Mouse (Mus musculus): ENCODE data around the gene Rbks.
A peak's percentile ranks its signal among the peaks of the same experiment; 100 is the strongest.

Gene Rbks

GRCm38 (mm10) chr5:31583261-31583660 lies 114.2 kb downstream of the Rbks start:
- DNase-seq (ENCODE audit: low spot score in 2 of 2) = no peak

- no peak for DNase-seq (ENCODE audit: low spot score in 2 of 2)
These were observed 115.5 kb downstream of the Rbks start for GRCm38 (mm10) chr5:31581932-31582331.

GRCm38 (mm10) chr5:31581263-31581662 lies 116.2 kb downstream of the Rbks start:
- no peak for DNase-seq (ENCODE audit: low spot score in 2 of 2)

GRCm38 (mm10) chr5:31576539-31576975 lies 120.9 kb downstream of the Rbks start:
- peak; percentile 63 to 66 for DNase-seq (ENCODE audit: low spot score in 2 of 2)

Data from frontal cortex, postnatal 36 days (tissue).